In genomic region chr7:45704046-45704559, GRCm38 (mm10) we compare ENCODE assay signal across 8 mouse cellular contexts. TPM values are rescaled to one million over a fixed set of nuclear protein-coding genes. Genes with fewer than 3 reads are reported as not detected.
DNase-seq lines count a peak whose midpoint lies in the region; ATAC-seq and TF ChIP-seq lines count a peak whose summit lies in the region.

No protein-coding gene starts in this region.

- ATAC-seq in limb, embryonic 13.5 days (ENCODE audit: low FRiP score, low read depth), result peak; percentile 33
- peak; percentile 73 for ATAC-seq in midbrain, postnatal 0 days (ENCODE audit: low FRiP score)

- peaks cover 23% of the 10 kb centered on the region for H3K4me1 ChIP-seq in kidney, adult 2 months (ENCODE audit: control insufficient read depth, insufficient read depth, low read length)
- peaks cover 71% of the 10 kb centered on the region for H3K4me1 ChIP-seq in limb, embryonic 13.5 days
- H3K4me1 ChIP-seq in midbrain, postnatal 0 days (ENCODE audit: insufficient read depth, low read length), result peaks cover 25% of the 10 kb centered on the region

- H3K9me3 ChIP-seq in limb, embryonic 13.5 days, result no peaks in the 10 kb centered on the region
- H3K9me3 ChIP-seq in midbrain, postnatal 0 days (ENCODE audit: low read length), result no peaks in the 10 kb centered on the region

- DNase-seq in 3T3-L1 (ENCODE audit: low read depth, low spot score), result peak; percentile 85
- peak; percentile 87 for DNase-seq in ZHBTc4 (ENCODE audit: low read depth, low spot score)
- DNase-seq in embryo, embryonic 9.5 days (ENCODE audit: extremely low spot score), result peak; percentile 84
- peak; percentile 67 for DNase-seq in heart, adult 8-10 months (ENCODE audit: low spot score)
- peak; percentile 87 for DNase-seq in kidney, adult 2 months
- DNase-seq in midbrain, postnatal 0 days (ENCODE audit: low spot score), result peak; percentile 95
- peak; percentile 95 for DNase-seq in telencephalon, adult 2 months (ENCODE audit: low read depth, low spot score)

- peak overlapping the region; percentile 99 for H3K4me2 ChIP-seq in limb, embryonic 13.5 days (replicated peaks)
- peak overlapping the region; percentile 81 for H3K4me2 ChIP-seq in midbrain, postnatal 0 days (ENCODE audit: low read depth, low read length, poor library complexity, severe bottlenecking)

- no peak for TF ChIP-seq CTCF in kidney, adult 2 months (conservative IDR thresholded peaks at IDR 0.05; ENCODE audit: insufficient read depth, insufficient read length, low read depth, low read length)
- no peak for TF ChIP-seq CTCF in midbrain, postnatal 0 days (IDR thresholded peaks at IDR 0.05)

- peak overlapping the region; percentile 60 for H3K9ac ChIP-seq in limb, embryonic 13.5 days
- H3K9ac ChIP-seq in midbrain, postnatal 0 days (replicated peaks; ENCODE audit: low read length, poor library complexity, severe bottlenecking), result peak overlapping the region; percentile 66

- H3K36me3 ChIP-seq in kidney, adult 2 months (ENCODE audit: control insufficient read depth, insufficient read depth, low read length), result peaks cover 5% of the 10 kb centered on the region; the same call in 1 of the 2 replicates
- no peaks in the 10 kb centered on the region; the same call in 1 of the 2 replicates for H3K36me3 ChIP-seq in limb, embryonic 13.5 days
- no peaks in the 10 kb centered on the region for H3K36me3 ChIP-seq in midbrain, postnatal 0 days (ENCODE audit: insufficient read depth, low read length)

- peak overlapping the region; percentile 98 for H3K27ac ChIP-seq in kidney, adult 2 months (ENCODE audit: insufficient read depth, low read depth, low read length)
- H3K27ac ChIP-seq in limb, embryonic 13.5 days, result peak overlapping the region; percentile 79
- H3K27ac ChIP-seq in midbrain, postnatal 0 days (ENCODE audit: low read depth, low read length), result peak overlapping the region; percentile 91

- H3K4me3 ChIP-seq in kidney, adult 2 months (ENCODE audit: insufficient read depth, low read depth, low read length), result peak overlapping the region; percentile 63
- peak overlapping the region; percentile 73 for H3K4me3 ChIP-seq in limb, embryonic 13.5 days
- H3K4me3 ChIP-seq in midbrain, postnatal 0 days (ENCODE audit: low read depth, low read length), result peak overlapping the region; percentile 61

- TF ChIP-seq POLR2A in kidney, adult 2 months (IDR thresholded peaks at IDR 0.05; ENCODE audit: low read depth, low read length), result peak; percentile 51

- under 1% methylated on average over 13 of the region's 13 CpGs for WGBS in kidney, adult 2 months
- under 1% methylated on average over 13 of the region's 13 CpGs for WGBS in limb, embryonic 13.5 days
- under 1% methylated on average over 13 of the region's 13 CpGs for WGBS in midbrain, postnatal 0 days

- peaks cover 3% of the 10 kb centered on the region; the same call in 1 of the 2 replicates for H3K27me3 ChIP-seq in kidney, adult 2 months (replicated peaks; ENCODE audit: control insufficient read depth, insufficient read depth, low read length)
- peaks cover 16% of the 10 kb centered on the region for H3K27me3 ChIP-seq in limb, embryonic 13.5 days
- no peaks in the 10 kb centered on the region for H3K27me3 ChIP-seq in midbrain, postnatal 0 days (ENCODE audit: insufficient read depth, low read length)

RNA-seq across cellular contexts. Expression of gene Dbp, which starts 0.8 kb away (rescaled TPM):
- total RNA-seq in heart, adult 8-10 months (2022), result 100 to 1,000 TPM in 3 of 4 experiments, 10 to 100 TPM in 1; 72.2 to 183 (median 152) TPM
- polyA plus RNA-seq in kidney, adult 2 months (2012; rRNA removed), result 106 and 116 TPM in 2 replicates
- 4.5 and 6.2 TPM in 2 replicates for polyA plus RNA-seq in limb, embryonic 13.5 days (2015; fragmentation: Nextera tagmentation; extraction: Ambion mirVana)
- 8.4 and 9.6 TPM in 2 replicates for total RNA-seq in midbrain, postnatal 0 days (2014; rRNA removed)
- 4.6 and 4.8 TPM in 2 replicates for polyA plus RNA-seq in midbrain, postnatal 0 days (2015; fragmentation: Nextera tagmentation; extraction: Ambion mirVana)

RNA-seq across cellular contexts. Expression of gene Car11, which starts 4.5 kb away (rescaled TPM):
- total RNA-seq in heart, adult 8-10 months (2022), result 1 to 10 TPM; 5.5 to 8.7 (median 8.1) TPM
- 8.1 and 8.3 TPM in 2 replicates for polyA plus RNA-seq in kidney, adult 2 months (2012; rRNA removed)
- 12.2 and 12.5 TPM in 2 replicates for polyA plus RNA-seq in limb, embryonic 13.5 days (2015; fragmentation: Nextera tagmentation; extraction: Ambion mirVana)
- 118 and 130 TPM in 2 replicates for total RNA-seq in midbrain, postnatal 0 days (2014; rRNA removed)
- 107 and 114 TPM in 2 replicates for polyA plus RNA-seq in midbrain, postnatal 0 days (2015; fragmentation: Nextera tagmentation; extraction: Ambion mirVana)

RNA-seq across cellular contexts. Expression of gene Sec1, which starts 9.9 kb away (rescaled TPM):
- under 1 TPM in 3 of 4 experiments, not detected in 1; 0.16 to 0.25 (median 0.23) TPM for total RNA-seq in heart, adult 8-10 months (2022)
- 0.22 and 0.23 TPM in 2 replicates for polyA plus RNA-seq in kidney, adult 2 months (2012; rRNA removed)
- 0.45 and 0.55 TPM in 2 replicates for polyA plus RNA-seq in limb, embryonic 13.5 days (2015; fragmentation: Nextera tagmentation; extraction: Ambion mirVana)
- total RNA-seq in midbrain, postnatal 0 days (2014; rRNA removed), result 0.28 and 1.0 TPM in 2 replicates
- 0.37 and 0.79 TPM in 2 replicates for polyA plus RNA-seq in midbrain, postnatal 0 days (2015; fragmentation: Nextera tagmentation; extraction: Ambion mirVana)

RNA-seq across cellular contexts. Expression of gene Rpl18, which starts 11.2 kb away (rescaled TPM):
- total RNA-seq in heart, adult 8-10 months (2022), result 100 to 1,000 TPM; 552 to 697 (median 598) TPM
- 955 and 1,014 TPM in 2 replicates for polyA plus RNA-seq in kidney, adult 2 months (2012; rRNA removed)
- polyA plus RNA-seq in limb, embryonic 13.5 days (2015; fragmentation: Nextera tagmentation; extraction: Ambion mirVana), result 1,016 and 1,039 TPM in 2 replicates
- 801 and 989 TPM in 2 replicates for total RNA-seq in midbrain, postnatal 0 days (2014; rRNA removed)
- 473 and 492 TPM in 2 replicates for polyA plus RNA-seq in midbrain, postnatal 0 days (2015; fragmentation: Nextera tagmentation; extraction: Ambion mirVana)

RNA-seq across cellular contexts. Expression of gene Sphk2, which starts 13.7 kb away (rescaled TPM):
- 10 to 100 TPM; 15.3 to 19.3 (median 18.4) TPM for total RNA-seq in heart, adult 8-10 months (2022)
- 57.2 and 68.3 TPM in 2 replicates for polyA plus RNA-seq in kidney, adult 2 months (2012; rRNA removed)
- polyA plus RNA-seq in limb, embryonic 13.5 days (2015; fragmentation: Nextera tagmentation; extraction: Ambion mirVana), result 33.4 and 36.0 TPM in 2 replicates
- total RNA-seq in midbrain, postnatal 0 days (2014; rRNA removed), result 22.4 and 23.5 TPM in 2 replicates
- polyA plus RNA-seq in midbrain, postnatal 0 days (2015; fragmentation: Nextera tagmentation; extraction: Ambion mirVana), result 15.8 and 18.1 TPM in 2 replicates

Comparison
In these comparisons a context has a peak if more than half of its experiments do, and no peak if none do; other contexts are left out.
1. Peak in every context shown above with its lines: DNase-seq, ATAC-seq, H3K4me3 ChIP-seq and H3K27ac ChIP-seq.
2. RNA of gene Dbp, which starts 0.8 kb away (polyA plus RNA-seq): 106 to 116 TPM in kidney, adult 2 months; 4.6 to 4.8 TPM in midbrain, postnatal 0 days and 4.5 to 6.2 TPM in limb, embryonic 13.5 days; every median in the first group is over 10 times any median in the second.